Mouse (Mus musculus): Measurements from ENCODE around the gene Psmc3ip. TPM values are rescaled to one million over a fixed set of nuclear protein-coding genes. Genes with fewer than 3 reads are reported as not detected.

Psmc3ip gene
- total and polyA plus RNA-seq, 2 experiments from 2014 or later: 9.5 to 19.2 TPM

GRCm38 (mm10) chr11:101052751-101053473, 42.3 kb downstream of the Psmc3ip start:
- H3K4me2 ChIP-seq (ENCODE audit: low read depth): no peak overlapping the region
- H3K9ac ChIP-seq: no peak overlapping the region
- no peaks in the 10 kb centered on the region for H3K4me1 ChIP-seq (ENCODE audit: insufficient read depth)
- ATAC-seq: no peak
- H3K27me3 ChIP-seq (ENCODE audit: insufficient read depth, low read length): no peaks in the 10 kb centered on the region
- no peak overlapping the region for H3K27ac ChIP-seq (ENCODE audit: low read depth, low read length)
- 89% methylated on average over 10 of the region's 10 CpGs for WGBS
- DNase-seq: no peak
- H3K9me3 ChIP-seq (ENCODE audit: low read length): no peaks in the 10 kb centered on the region
- H3K4me3 ChIP-seq (ENCODE audit: low read depth, low read length): no peak overlapping the region
- no peak for TF ChIP-seq CTCF (IDR thresholded peaks at IDR 0.05; ENCODE audit: low read depth)
- peaks cover 88% of the 10 kb centered on the region for H3K36me3 ChIP-seq (ENCODE audit: insufficient read depth)

- no peak for TF ChIP-seq CTCF (IDR thresholded peaks at IDR 0.05; ENCODE audit: low read depth)
- Histone ChIP-seq H3K4me2 (ENCODE audit: low read depth) (no peak overlapping the region), H3K36me3 (ENCODE audit: insufficient read depth) (peaks cover 88% of the 10 kb centered on the region), H3K4me1 (ENCODE audit: insufficient read depth) (no peaks in the 10 kb centered on the region), H3K27ac (ENCODE audit: low read depth, low read length) (no peak overlapping the region), H3K9ac (no peak overlapping the region), H3K27me3 (ENCODE audit: insufficient read depth, low read length) (no peaks in the 10 kb centered on the region), H3K4me3 (ENCODE audit: low read depth, low read length) (no peak overlapping the region), H3K9me3 (ENCODE audit: low read length) (no peaks in the 10 kb centered on the region)
- DNase-seq: no peak
- no peak for ATAC-seq
- 79% methylated on average over 8 of the region's 8 CpGs for WGBS
These were observed 43.6 kb downstream of the Psmc3ip start for GRCm38 (mm10) chr11:101051617-101052016.

- H3K36me3 ChIP-seq (ENCODE audit: insufficient read depth): peaks cover 88% of the 10 kb centered on the region
- ATAC-seq: no peak
- no peaks in the 10 kb centered on the region for H3K4me1 ChIP-seq (ENCODE audit: insufficient read depth)
- H3K27ac ChIP-seq (ENCODE audit: low read depth, low read length): no peak overlapping the region
- no peaks in the 10 kb centered on the region for H3K27me3 ChIP-seq (ENCODE audit: insufficient read depth, low read length)
- 81% methylated on average over 6 of the region's 6 CpGs for WGBS
- no peak overlapping the region for H3K4me3 ChIP-seq (ENCODE audit: low read depth, low read length)
- no peak overlapping the region for H3K4me2 ChIP-seq (ENCODE audit: low read depth)
- no peak for DNase-seq
- H3K9ac ChIP-seq: no peak overlapping the region
- no peaks in the 10 kb centered on the region for H3K9me3 ChIP-seq (ENCODE audit: low read length)
- TF ChIP-seq CTCF (IDR thresholded peaks at IDR 0.05; ENCODE audit: low read depth): no peak
These were observed 44.2 kb downstream of the Psmc3ip start for GRCm38 (mm10) chr11:101051051-101051493.

- DNase-seq: no peak
- Histone ChIP-seq H3K4me3 (ENCODE audit: low read depth, low read length) (no peak overlapping the region), H3K9me3 (ENCODE audit: low read length) (no peaks in the 10 kb centered on the region), H3K36me3 (ENCODE audit: insufficient read depth) (peaks cover 88% of the 10 kb centered on the region), H3K9ac (no peak overlapping the region), H3K27ac (ENCODE audit: low read depth, low read length) (no peak overlapping the region), H3K4me2 (ENCODE audit: low read depth) (no peak overlapping the region), H3K27me3 (ENCODE audit: insufficient read depth, low read length) (no peaks in the 10 kb centered on the region), H3K4me1 (ENCODE audit: insufficient read depth) (no peaks in the 10 kb centered on the region)
- no peak for TF ChIP-seq CTCF (IDR thresholded peaks at IDR 0.05; ENCODE audit: low read depth)
- ATAC-seq: no peak
- 82% methylated on average over 9 of the region's 9 CpGs for WGBS
These were observed 44.9 kb downstream of the Psmc3ip start for GRCm38 (mm10) chr11:101050359-101050758.

- Histone ChIP-seq H3K4me2 (ENCODE audit: low read depth) (no peak overlapping the region), H3K27ac (ENCODE audit: low read depth, low read length) (no peak overlapping the region), H3K4me3 (ENCODE audit: low read depth, low read length) (no peak overlapping the region), H3K4me1 (ENCODE audit: insufficient read depth) (no peaks in the 10 kb centered on the region), H3K9me3 (ENCODE audit: low read length) (no peaks in the 10 kb centered on the region), H3K36me3 (ENCODE audit: insufficient read depth) (peaks cover 93% of the 10 kb centered on the region), H3K9ac (no peak overlapping the region), H3K27me3 (ENCODE audit: insufficient read depth, low read length) (no peaks in the 10 kb centered on the region)
- DNase-seq (no peak), ATAC-seq (no peak)
- TF ChIP-seq CTCF (IDR thresholded peaks at IDR 0.05; ENCODE audit: low read depth): no peak
- WGBS: 89% methylated on average over 3 of the region's 3 CpGs
These were observed 47.7 kb downstream of the Psmc3ip start for GRCm38 (mm10) chr11:101047502-101047901.

- no peak overlapping the region for H3K27ac ChIP-seq (ENCODE audit: low read depth, low read length)
- no peak overlapping the region for H3K4me3 ChIP-seq (ENCODE audit: low read depth, low read length)
- H3K27me3 ChIP-seq (ENCODE audit: insufficient read depth, low read length): no peaks in the 10 kb centered on the region
- DNase-seq: no peak
- H3K4me1 ChIP-seq (ENCODE audit: insufficient read depth): no peaks in the 10 kb centered on the region
- TF ChIP-seq CTCF (IDR thresholded peaks at IDR 0.05; ENCODE audit: low read depth): no peak
- ATAC-seq: no peak
- peaks cover 92% of the 10 kb centered on the region for H3K36me3 ChIP-seq (ENCODE audit: insufficient read depth)
- no peaks in the 10 kb centered on the region for H3K9me3 ChIP-seq (ENCODE audit: low read length)
- WGBS: 69% methylated on average over 9 of the region's 9 CpGs
- H3K9ac ChIP-seq: no peak overlapping the region
- no peak overlapping the region for H3K4me2 ChIP-seq (ENCODE audit: low read depth)
These were observed 48.8 kb downstream of the Psmc3ip start for GRCm38 (mm10) chr11:101046440-101046839.

- DNase-seq: no peak
- H3K9ac ChIP-seq: no peak overlapping the region
- no peak overlapping the region for H3K4me3 ChIP-seq (ENCODE audit: low read depth, low read length)
- H3K9me3 ChIP-seq (ENCODE audit: low read length): no peaks in the 10 kb centered on the region
- 92% methylated on average over 4 of the region's 4 CpGs for WGBS
- H3K36me3 ChIP-seq (ENCODE audit: insufficient read depth): peaks cover 93% of the 10 kb centered on the region
- no peak overlapping the region for H3K27ac ChIP-seq (ENCODE audit: low read depth, low read length)
- ATAC-seq: no peak
- H3K27me3 ChIP-seq (ENCODE audit: insufficient read depth, low read length): no peaks in the 10 kb centered on the region
- H3K4me1 ChIP-seq (ENCODE audit: insufficient read depth): no peaks in the 10 kb centered on the region
- TF ChIP-seq CTCF (IDR thresholded peaks at IDR 0.05; ENCODE audit: low read depth): no peak
- no peak overlapping the region for H3K4me2 ChIP-seq (ENCODE audit: low read depth)
These were observed 49.4 kb downstream of the Psmc3ip start for GRCm38 (mm10) chr11:101045826-101046225.

Small RNA genes lying within 50 kb of the gene (microRNA-seq; reads per million reads assigned to microRNA genes)
- gene Gm27626: 0 reads per million in 2 experiments

Other genes with a start within 250 kb of the Psmc3ip start
- gene Stat5b, start 244.7 kb downstream of the Psmc3ip start, total RNA-seq (2014; rRNA removed): 17.8 and 22.6 TPM in 2 replicates
- gene Stat5b, start 244.7 kb downstream of the Psmc3ip start, polyA plus RNA-seq (2015; fragmentation: Nextera tagmentation; extraction: Ambion mirVana): 4.9 and 8.8 TPM in 2 replicates
- 2.0 and 2.6 TPM in 2 replicates for gene Stat5a, start 236.1 kb downstream of the Psmc3ip start, total RNA-seq (2014; rRNA removed)
- gene Stat5a, start 236.1 kb downstream of the Psmc3ip start, polyA plus RNA-seq (2015; fragmentation: Nextera tagmentation; extraction: Ambion mirVana): 1.1 and 1.6 TPM in 2 replicates
- 29.4 and 42.5 TPM in 2 replicates for gene Stat3, start 155.9 kb downstream of the Psmc3ip start, total RNA-seq (2014; rRNA removed)
- 20.5 and 31.2 TPM in 2 replicates for gene Stat3, start 155.9 kb downstream of the Psmc3ip start, polyA plus RNA-seq (2015; fragmentation: Nextera tagmentation; extraction: Ambion mirVana)
- 14.8 and 22.7 TPM in 2 replicates for gene Cavin1, start 124.5 kb downstream of the Psmc3ip start, total RNA-seq (2014; rRNA removed)
- gene Cavin1, start 124.5 kb downstream of the Psmc3ip start, polyA plus RNA-seq (2015; fragmentation: Nextera tagmentation; extraction: Ambion mirVana): 36.7 and 38.3 TPM in 2 replicates
- 132 and 179 TPM in 2 replicates for gene Atp6v0a1, start 86.0 kb downstream of the Psmc3ip start, total RNA-seq (2014; rRNA removed)
- gene Atp6v0a1, start 86.0 kb downstream of the Psmc3ip start, polyA plus RNA-seq (2015; fragmentation: Nextera tagmentation; extraction: Ambion mirVana): 121 and 162 TPM in 2 replicates
- gene Naglu, start 25.4 kb downstream of the Psmc3ip start, total RNA-seq (2014; rRNA removed): 11.3 and 14.9 TPM in 2 replicates
- gene Naglu, start 25.4 kb downstream of the Psmc3ip start, polyA plus RNA-seq (2015; fragmentation: Nextera tagmentation; extraction: Ambion mirVana): 11.6 and 12.6 TPM in 2 replicates
- 0.23 and 0.71 TPM in 2 replicates for gene Hsd17b1, start 17.0 kb downstream of the Psmc3ip start, total RNA-seq (2014; rRNA removed)
- not detected in 2 replicates for gene Hsd17b1, start 17.0 kb downstream of the Psmc3ip start, polyA plus RNA-seq (2015; fragmentation: Nextera tagmentation; extraction: Ambion mirVana)
- 39.3 and 40.7 TPM in 2 replicates for gene Coasy, start 12.9 kb downstream of the Psmc3ip start, total RNA-seq (2014; rRNA removed)
- 39.8 and 40.2 TPM in 2 replicates for gene Coasy, start 12.9 kb downstream of the Psmc3ip start, polyA plus RNA-seq (2015; fragmentation: Nextera tagmentation; extraction: Ambion mirVana)
- 68.0 and 76.5 TPM in 2 replicates for gene Mlx, start 8.2 kb downstream of the Psmc3ip start, total RNA-seq (2014; rRNA removed)
- gene Mlx, start 8.2 kb downstream of the Psmc3ip start, polyA plus RNA-seq (2015; fragmentation: Nextera tagmentation; extraction: Ambion mirVana): 78.0 and 82.4 TPM in 2 replicates
- gene Retreg3, start 24.5 kb upstream of the Psmc3ip start, total RNA-seq (2014; rRNA removed): 53.3 and 59.0 TPM in 2 replicates
- gene Retreg3, start 24.5 kb upstream of the Psmc3ip start, polyA plus RNA-seq (2015; fragmentation: Nextera tagmentation; extraction: Ambion mirVana): 21.0 and 23.2 TPM in 2 replicates
- gene Tubg1, start 24.5 kb upstream of the Psmc3ip start, total RNA-seq (2014; rRNA removed): 35.6 and 43.1 TPM in 2 replicates
- 64.8 and 66.6 TPM in 2 replicates for gene Tubg1, start 24.5 kb upstream of the Psmc3ip start, polyA plus RNA-seq (2015; fragmentation: Nextera tagmentation; extraction: Ambion mirVana)
- gene Tubg2, start 60.5 kb upstream of the Psmc3ip start, total RNA-seq (2014; rRNA removed): 23.2 and 28.6 TPM in 2 replicates
- 59.9 and 69.7 TPM in 2 replicates for gene Tubg2, start 60.5 kb upstream of the Psmc3ip start, polyA plus RNA-seq (2015; fragmentation: Nextera tagmentation; extraction: Ambion mirVana)
- 3.0 and 3.5 TPM in 2 replicates for gene Cntnap1, start 75.1 kb upstream of the Psmc3ip start, total RNA-seq (2014; rRNA removed)
- gene Cntnap1, start 75.1 kb upstream of the Psmc3ip start, polyA plus RNA-seq (2015; fragmentation: Nextera tagmentation; extraction: Ambion mirVana): 0.35 and 1.1 TPM in 2 replicates
- gene Plekhh3, start 75.9 kb upstream of the Psmc3ip start, total RNA-seq (2014; rRNA removed): 9.2 and 10.2 TPM in 2 replicates
- 4.9 and 5.3 TPM in 2 replicates for gene Plekhh3, start 75.9 kb upstream of the Psmc3ip start, polyA plus RNA-seq (2015; fragmentation: Nextera tagmentation; extraction: Ambion mirVana)
- gene Ccr10, start 80.0 kb upstream of the Psmc3ip start, total RNA-seq (2014; rRNA removed): 0.23 and 0.52 TPM in 2 replicates
- gene Ccr10, start 80.0 kb upstream of the Psmc3ip start, polyA plus RNA-seq (2015; fragmentation: Nextera tagmentation; extraction: Ambion mirVana): 0.15 and 0.24 TPM in 2 replicates
- gene Ezh1, start 131.0 kb upstream of the Psmc3ip start, total RNA-seq (2014; rRNA removed): 25.6 and 27.7 TPM in 2 replicates
- gene Ezh1, start 131.0 kb upstream of the Psmc3ip start, polyA plus RNA-seq (2015; fragmentation: Nextera tagmentation; extraction: Ambion mirVana): 18.8 and 22.5 TPM in 2 replicates
- 42.9 and 46.0 TPM in 2 replicates for gene Ramp2, start 150.6 kb upstream of the Psmc3ip start, total RNA-seq (2014; rRNA removed)
- 93.4 and 102 TPM in 2 replicates for gene Ramp2, start 150.6 kb upstream of the Psmc3ip start, polyA plus RNA-seq (2015; fragmentation: Nextera tagmentation; extraction: Ambion mirVana)
- 71.7 and 75.8 TPM in 2 replicates for gene Vps25, start 158.3 kb upstream of the Psmc3ip start, total RNA-seq (2014; rRNA removed)
- 135 and 138 TPM in 2 replicates for gene Vps25, start 158.3 kb upstream of the Psmc3ip start, polyA plus RNA-seq (2015; fragmentation: Nextera tagmentation; extraction: Ambion mirVana)
- 3.2 and 5.4 TPM in 2 replicates for gene Wnk4, start 165.1 kb upstream of the Psmc3ip start, total RNA-seq (2014; rRNA removed)
- 7.8 and 9.1 TPM in 2 replicates for gene Wnk4, start 165.1 kb upstream of the Psmc3ip start, polyA plus RNA-seq (2015; fragmentation: Nextera tagmentation; extraction: Ambion mirVana)
- gene Cntd1, start 183.6 kb upstream of the Psmc3ip start, total RNA-seq (2014; rRNA removed): 0.10 and 0.15 TPM in 2 replicates
- 0.36 and 0.61 TPM in 2 replicates for gene Cntd1, start 183.6 kb upstream of the Psmc3ip start, polyA plus RNA-seq (2015; fragmentation: Nextera tagmentation; extraction: Ambion mirVana)
- 110 and 140 TPM in 2 replicates for gene Coa3, start 183.7 kb upstream of the Psmc3ip start, total RNA-seq (2014; rRNA removed)
- gene Coa3, start 183.7 kb upstream of the Psmc3ip start, polyA plus RNA-seq (2015; fragmentation: Nextera tagmentation; extraction: Ambion mirVana): 208 and 233 TPM in 2 replicates
- gene Becn1, start 206.8 kb upstream of the Psmc3ip start, total RNA-seq (2014; rRNA removed): 107 and 177 TPM in 2 replicates
- 133 and 145 TPM in 2 replicates for gene Becn1, start 206.8 kb upstream of the Psmc3ip start, polyA plus RNA-seq (2015; fragmentation: Nextera tagmentation; extraction: Ambion mirVana)
- gene Psme3, start 220.8 kb upstream of the Psmc3ip start, total RNA-seq (2014; rRNA removed): 70.7 and 80.9 TPM in 2 replicates
- 78.2 and 88.0 TPM in 2 replicates for gene Psme3, start 220.8 kb upstream of the Psmc3ip start, polyA plus RNA-seq (2015; fragmentation: Nextera tagmentation; extraction: Ambion mirVana)
- 2.7 and 4.4 TPM in 2 replicates for gene Aoc2, start 229.6 kb upstream of the Psmc3ip start, total RNA-seq (2014; rRNA removed)
- gene Aoc2, start 229.6 kb upstream of the Psmc3ip start, polyA plus RNA-seq (2015; fragmentation: Nextera tagmentation; extraction: Ambion mirVana): 0.42 and 0.87 TPM in 2 replicates
- 0.31 and 0.43 TPM in 2 replicates for gene Aoc3, start 235.2 kb upstream of the Psmc3ip start, total RNA-seq (2014; rRNA removed)
- gene Aoc3, start 235.2 kb upstream of the Psmc3ip start, polyA plus RNA-seq (2015; fragmentation: Nextera tagmentation; extraction: Ambion mirVana): 0.05 and 0.08 TPM in 2 replicates